Mouse (Mus musculus): Measurements from ENCODE around the gene Gm10644. TPM values are rescaled to one million over a fixed set of nuclear protein-coding genes. Genes with fewer than 3 reads are reported as not detected.

The Gm10644 gene
- polyA plus RNA-seq (2021; fragmentation: Nextera tagmentation) = 0.57 and 0.84 TPM in 2 replicates
- long read RNA-seq, experiment 1, partial matches to known transcripts = 0 of 2 reads
- long read RNA-seq, experiment 1, other reads (novel, unspliced or antisense) = 2 of 2 reads
- long read RNA-seq, experiment 2, partial matches to known transcripts = 0 of 8 reads
- long read RNA-seq, experiment 2, other reads (novel, unspliced or antisense) = 8 of 8 reads

GRCm38 (mm10) chr8:83955106-83955957 lies at the start of gene Gm10644, which contains the start of gene Asf1b:
Gm10644 (minus strand) TSS chr8:83955205.
Asf1b (plus strand) TSS chr8:83955507.

GRCm38 (mm10) chr8:84001281-84002000 lies 46.4 kb upstream of the Gm10644 start, which contains the start of gene 1700067K01Rik:
1700067K01Rik (plus strand) TSS chr8:84001502.

GRCm38 (mm10) chr8:83997511-83998141 lies 42.6 kb upstream of the Gm10644 start, which contains the start of gene Samd1:
Samd1 (plus strand) TSS chr8:83997672.

GRCm38 (mm10) chr8:83972150-83973120 lies 17.4 kb upstream of the Gm10644 start, which contains the start of gene Prkaca:
Prkaca (plus strand) TSS chr8:83972993.

GRCm38 (mm10) chr8:83899363-83900252 lies 55.4 kb downstream of the Gm10644 start, which contains the start of gene Adgrl1:
Adgrl1 (plus strand) TSS chr8:83900105.

Small RNA genes within 50 kb of the gene (microRNA-seq; reads per million reads assigned to microRNA genes)
- not detected for gene Gm44330
- gene Gm44450 = 0.64 reads per million

Other genes with a start within 250 kb of the Gm10644 start
- 20.6 TPM in 2 replicates for gene Ddx39, start 240.0 kb downstream of the Gm10644 start, polyA plus RNA-seq (2021; fragmentation: Nextera tagmentation)
- gene Adgre5, start 213.9 kb downstream of the Gm10644 start, polyA plus RNA-seq (2021; fragmentation: Nextera tagmentation) = 3.6 and 4.5 TPM in 2 replicates
- 16.6 and 20.0 TPM in 2 replicates for gene Adgrl1, start 55.1 kb downstream of the Gm10644 start, polyA plus RNA-seq (2021; fragmentation: Nextera tagmentation)
- 0.98 and 1.1 TPM in 2 replicates for gene Asf1b, start 302 bp upstream of the Gm10644 start, polyA plus RNA-seq (2021; fragmentation: Nextera tagmentation)
- 81.4 and 111 TPM in 2 replicates for gene Prkaca, start 17.8 kb upstream of the Gm10644 start, polyA plus RNA-seq (2021; fragmentation: Nextera tagmentation)
- gene Samd1, start 42.5 kb upstream of the Gm10644 start, polyA plus RNA-seq (2021; fragmentation: Nextera tagmentation) = 1.2 and 1.9 TPM in 2 replicates
- gene 1700067K01Rik, start 46.3 kb upstream of the Gm10644 start, polyA plus RNA-seq (2021; fragmentation: Nextera tagmentation) = 0.19 and 0.21 TPM in 2 replicates
- gene 2210011C24Rik, start 57.0 kb upstream of the Gm10644 start, polyA plus RNA-seq (2021; fragmentation: Nextera tagmentation) = 1.8 and 2.0 TPM in 2 replicates
- gene Palm3, start 66.3 kb upstream of the Gm10644 start, polyA plus RNA-seq (2021; fragmentation: Nextera tagmentation) = 0.39 and 0.70 TPM in 2 replicates
- 0.38 and 0.53 TPM in 2 replicates for gene Il27ra, start 87.4 kb upstream of the Gm10644 start, polyA plus RNA-seq (2021; fragmentation: Nextera tagmentation)
- not detected in 2 replicates for gene Rln3, start 89.8 kb upstream of the Gm10644 start, polyA plus RNA-seq (2021; fragmentation: Nextera tagmentation)
- gene Gm10643, start 109.9 kb upstream of the Gm10644 start, polyA plus RNA-seq (2021; fragmentation: Nextera tagmentation) = 1.4 and 2.5 TPM in 2 replicates
- gene Rfx1, start 111.6 kb upstream of the Gm10644 start, polyA plus RNA-seq (2021; fragmentation: Nextera tagmentation) = 1.4 and 1.6 TPM in 2 replicates
- 1.8 and 2.8 TPM in 2 replicates for gene Dcaf15, start 149.6 kb upstream of the Gm10644 start, polyA plus RNA-seq (2021; fragmentation: Nextera tagmentation)
- gene Podnl1, start 170.8 kb upstream of the Gm10644 start, polyA plus RNA-seq (2021; fragmentation: Nextera tagmentation) = 0.09 TPM in 1 of 2 replicates, not detected in the other
- 9.7 and 12.2 TPM in 2 replicates for gene Cc2d1a, start 192.7 kb upstream of the Gm10644 start, polyA plus RNA-seq (2021; fragmentation: Nextera tagmentation)
- 1.2 and 1.5 TPM in 2 replicates for gene 4930432K21Rik, start 192.8 kb upstream of the Gm10644 start, polyA plus RNA-seq (2021; fragmentation: Nextera tagmentation)
- gene Nanos3, start 230.0 kb upstream of the Gm10644 start, polyA plus RNA-seq (2021; fragmentation: Nextera tagmentation) = 4.2 and 5.5 TPM in 2 replicates